Mouse (Mus musculus): ENCODE data around the gene Per2. TPM values are rescaled to one million over a fixed set of nuclear protein-coding genes. Genes with fewer than 3 reads are reported as not detected.

Per2 gene
- polyA plus RNA-seq, 2 experiments: 2.2 to 3.3 TPM

GRCm38 (mm10) chr1:91417991-91418390, 41.1 kb downstream of the Per2 start:
- no peaks in the 10 kb centered on the region for H3K9me3 ChIP-seq (ENCODE audit: control insufficient read depth, low read length)
- no peak overlapping the region for H3K9ac ChIP-seq (replicated peaks)
- H3K4me2 ChIP-seq (ENCODE audit: low read depth): no peak overlapping the region
- H3K36me3 ChIP-seq (replicated peaks; ENCODE audit: control insufficient read depth, insufficient read depth, low read depth): no peaks in the 10 kb centered on the region
- TF ChIP-seq CTCF (IDR thresholded peaks at IDR 0.05; ENCODE audit: low read depth): no peak
- TF ChIP-seq EP300 (IDR thresholded peaks at IDR 0.05; ENCODE audit: low read depth): no peak
- no peak overlapping the region for H3K4me3 ChIP-seq (ENCODE audit: insufficient read depth in 1 of 2, low read depth in 2 of 2, low read length in 2 of 2)
- no peak for ATAC-seq (ENCODE audit: insufficient read depth)
- peaks cover 0 to 6% of the 10 kb centered on the region in 2 experiments; a peak in 1 of 4 replicates for H3K4me1 ChIP-seq (replicated peaks; ENCODE audit: control insufficient read depth in 2 of 2, insufficient read depth in 2 of 2, low read length in 1 of 2)
- 82% methylated on average over 1 of the region's 1 CpGs for WGBS (ENCODE audit: insufficient replicate concordance)
- H3K27ac ChIP-seq: no peak overlapping the region
- DNase-seq (ENCODE audit: low read depth in 3 of 3, low spot score in 3 of 3): no peak
- peaks cover 3% of the 10 kb centered on the region; the same call in 1 of the 2 replicates for H3K27me3 ChIP-seq (ENCODE audit: control insufficient read depth, insufficient read depth, low read length)

GRCm38 (mm10) chr1:91415311-91415710, 43.8 kb downstream of the Per2 start:
- H3K9me3 ChIP-seq (ENCODE audit: control insufficient read depth, low read length): no peaks in the 10 kb centered on the region
- H3K4me2 ChIP-seq (ENCODE audit: low read depth): no peak overlapping the region
- no peaks in the 10 kb centered on the region for H3K36me3 ChIP-seq (replicated peaks; ENCODE audit: control insufficient read depth, insufficient read depth, low read depth)
- ATAC-seq (ENCODE audit: insufficient read depth) (no peak), DNase-seq (ENCODE audit: low read depth in 3 of 3, low spot score in 3 of 3) (no peak)
- peaks cover 3% of the 10 kb centered on the region; the same call in 1 of the 2 replicates for H3K27me3 ChIP-seq (ENCODE audit: control insufficient read depth, insufficient read depth, low read length)
- no peak for TF ChIP-seq CTCF (IDR thresholded peaks at IDR 0.05; ENCODE audit: low read depth)
- no peak for TF ChIP-seq EP300 (IDR thresholded peaks at IDR 0.05; ENCODE audit: low read depth)
- H3K4me1 ChIP-seq (replicated peaks; ENCODE audit: control insufficient read depth in 2 of 2, insufficient read depth in 2 of 2, low read length in 1 of 2): peaks cover 0 to 2% of the 10 kb centered on the region in 2 experiments; a peak in 2 of 4 replicates
- no peak overlapping the region for H3K4me3 ChIP-seq (ENCODE audit: insufficient read depth in 1 of 2, low read depth in 2 of 2, low read length in 2 of 2)
- 59% methylated on average over 5 of the region's 5 CpGs for WGBS (ENCODE audit: insufficient replicate concordance)
- no peak overlapping the region for H3K9ac ChIP-seq (replicated peaks)
- no peak overlapping the region for H3K27ac ChIP-seq

- no peak for DNase-seq (ENCODE audit: low read depth in 3 of 3, low spot score in 3 of 3)
- H3K9me3 ChIP-seq (ENCODE audit: control insufficient read depth, low read length): no peaks in the 10 kb centered on the region
- H3K4me2 ChIP-seq (ENCODE audit: low read depth): no peak overlapping the region
Observed at GRCm38 (mm10) chr1:91414903-91415302, 44.2 kb downstream of the Per2 start.

GRCm38 (mm10) chr1:91413898-91414594, 45.1 kb downstream of the Per2 start, which contains the start of gene Hes6:
Hes6 (minus strand) TSS chr1:91414038.
- no peak for ATAC-seq (ENCODE audit: insufficient read depth)
- H3K36me3 ChIP-seq (replicated peaks; ENCODE audit: control insufficient read depth, insufficient read depth, low read depth): no peaks in the 10 kb centered on the region
- H3K27ac ChIP-seq: no peak within 1 kb of the TSS
- peak within 1 kb of the TSS; percentile 97 for H3K4me2 ChIP-seq (ENCODE audit: low read depth)
- no peaks in the 10 kb centered on the region; a peak in 1 of 4 replicates for H3K4me1 ChIP-seq (replicated peaks; ENCODE audit: control insufficient read depth in 2 of 2, insufficient read depth in 2 of 2, low read length in 1 of 2)
- peak within 1 kb of the TSS; percentile 77 for H3K9ac ChIP-seq (replicated peaks)
- 1% methylated on average over 36 of the region's 39 CpGs for WGBS (ENCODE audit: insufficient replicate concordance)
- H3K27me3 ChIP-seq (ENCODE audit: control insufficient read depth, insufficient read depth, low read length): peaks cover 3% of the 10 kb centered on the region; the same call in 1 of the 2 replicates
- TF ChIP-seq CTCF (IDR thresholded peaks at IDR 0.05; ENCODE audit: low read depth): no peak
- no peak for TF ChIP-seq EP300 (IDR thresholded peaks at IDR 0.05; ENCODE audit: low read depth)
- peak within 1 kb of the TSS; percentile 69 for H3K4me3 ChIP-seq (ENCODE audit: insufficient read depth in 1 of 2, low read depth in 2 of 2, low read length in 2 of 2)
- no peaks in the 10 kb centered on the region for H3K9me3 ChIP-seq (ENCODE audit: control insufficient read depth, low read length)
- no peak for DNase-seq (ENCODE audit: low read depth in 3 of 3, low spot score in 3 of 3)

More at GRCm38 (mm10) chr1:91414903-91415302, 44.2 kb downstream of the Per2 start:
- no peak for ATAC-seq (ENCODE audit: insufficient read depth)
- Histone ChIP-seq H3K9ac (replicated peaks) (no peak overlapping the region), H3K36me3 (replicated peaks; ENCODE audit: control insufficient read depth, insufficient read depth, low read depth) (no peaks in the 10 kb centered on the region), H3K4me3 (ENCODE audit: insufficient read depth in 1 of 2, low read depth in 2 of 2, low read length in 2 of 2) (no peak overlapping the region), H3K27me3 (ENCODE audit: control insufficient read depth, insufficient read depth, low read length) (peaks cover 3% of the 10 kb centered on the region; the same call in 1 of the 2 replicates), H3K4me1 (replicated peaks; ENCODE audit: control insufficient read depth in 2 of 2, insufficient read depth in 2 of 2, low read length in 1 of 2) (no peaks in the 10 kb centered on the region; a peak in 1 of 4 replicates), H3K27ac (no peak overlapping the region)
- 68% methylated on average over 4 of the region's 4 CpGs for WGBS (ENCODE audit: insufficient replicate concordance)
- TF ChIP-seq EP300 (IDR thresholded peaks at IDR 0.05; ENCODE audit: low read depth) (no peak), CTCF (IDR thresholded peaks at IDR 0.05; ENCODE audit: low read depth) (no peak)

- no peak for TF ChIP-seq EP300 (IDR thresholded peaks at IDR 0.05; ENCODE audit: low read depth)
- ATAC-seq (ENCODE audit: insufficient read depth): no peak
Observed at GRCm38 (mm10) chr1:91413536-91413897, 45.6 kb downstream of the Per2 start.

More at GRCm38 (mm10) chr1:91413536-91413897, 45.6 kb downstream of the Per2 start:
- Histone ChIP-seq H3K4me1 (replicated peaks; ENCODE audit: control insufficient read depth in 2 of 2, insufficient read depth in 2 of 2, low read length in 1 of 2) (no peaks in the 10 kb centered on the region; a peak in 1 of 4 replicates), H3K27me3 (ENCODE audit: control insufficient read depth, insufficient read depth, low read length) (peaks cover 3% of the 10 kb centered on the region; the same call in 1 of the 2 replicates), H3K9ac (replicated peaks) (peak overlapping the region; percentile 51), H3K36me3 (replicated peaks; ENCODE audit: control insufficient read depth, insufficient read depth, low read depth) (no peaks in the 10 kb centered on the region), H3K4me2 (ENCODE audit: low read depth) (peak overlapping the region; percentile 97), H3K27ac (no peak overlapping the region), H3K4me3 (ENCODE audit: insufficient read depth in 1 of 2, low read depth in 2 of 2, low read length in 2 of 2) (peak overlapping the region; percentile 69), H3K9me3 (ENCODE audit: control insufficient read depth, low read length) (no peaks in the 10 kb centered on the region)
- WGBS (ENCODE audit: insufficient replicate concordance): under 1% methylated on average over 14 of the region's 14 CpGs
- DNase-seq (ENCODE audit: low read depth in 3 of 3, low spot score in 3 of 3): no peak

Data from liver, embryonic 14.5 days (tissue).